Mouse (Mus musculus) kidney, postnatal 0 days (tissue): Measurements from ENCODE around the gene Kcnk13. TPM values are rescaled to one million over a fixed set of nuclear protein-coding genes. Genes with fewer than 3 reads are reported as not detected.
"Not testable (repeated sequence)": the region's sequence is repeated elsewhere in the genome, so short reads cannot be mapped to it uniquely, and the experiment has no call there.

ENCODE experiments used
- ATAC-seq: fragments of 200-750 bp; cut with Nextera tagmentation; replicated peaks from 2 replicates; pipeline ENCODE4 v1.8.0; 2017; ENCODE audit warnings: low read depth, moderate number of reproducible peaks, moderate TSS enrichment, moderate library complexity; ENCODE audit not compliant: low FRiP score
- DNase-seq: peaks from one replicate; pipeline ENCODE4 v3.0.0-alpha.2; 2016; ENCODE audit warnings: low spot score
- H3K27ac ChIP-seq: fragments of 300-500 bp; sonication (generic); 2 replicates; pipeline ENCODE4 v1.5.1; 2014; ENCODE audit warnings: mild to moderate bottlenecking
- H3K27me3 ChIP-seq: fragments of 300-500 bp; sonication (generic); 2 replicates; pipeline ENCODE4 v1.6.1; 2014; ENCODE audit warnings: low read length, mixed read lengths; ENCODE audit not compliant: insufficient read depth
- H3K36me3 ChIP-seq: fragments of 300-500 bp; sonication (generic); 2 replicates; pipeline ENCODE4 v1.6.1; 2014; ENCODE audit warnings: low read length, mixed read lengths; ENCODE audit not compliant: insufficient read depth
- H3K4me1 ChIP-seq: fragments of 300-500 bp; sonication (generic); replicated peaks from 2 replicates; pipeline ENCODE4 v1.6.1; 2014; ENCODE audit warnings: antibody characterized with exemption, low read length, mixed read lengths; ENCODE audit not compliant: insufficient read depth
- H3K4me2 ChIP-seq: fragments of 300-500 bp; sonication (generic); 2 replicates; pipeline ENCODE4 v1.6.1; 2014; ENCODE audit warnings: mild to moderate bottlenecking, low read length, moderate library complexity, mixed read lengths
- H3K4me3 ChIP-seq: fragments of 300-500 bp; sonication (generic); replicated peaks from 2 replicates; pipeline ENCODE4 v1.5.1; 2014; ENCODE audit warnings: low read depth, low read length
- H3K9ac ChIP-seq: fragments of 300-500 bp; sonication (generic); 2 replicates; pipeline ENCODE4 v1.6.1; 2014; ENCODE audit warnings: low read depth, low read length
- H3K9me3 ChIP-seq: fragments of 300-500 bp; sonication (generic); replicated peaks from 2 replicates; pipeline ENCODE4 v1.6.1; 2016; ENCODE audit warnings: low read length, inconsistent platforms, mixed read lengths
- CTCF ChIP-seq: IDR thresholded peaks from 2 replicates; pipeline ENCODE4 v1.5.1; 2016; ENCODE audit warnings: antibody characterized with exemption, low read depth, mild to moderate bottlenecking, moderate library complexity
- WGBS: fragments of 180-500 bp; shearing (Covaris S2); extraction: QIAGEN DNeasy Blood & Tissue Kit; methylation state at CpG from one replicate; pipeline ENCODE4 v1.1.7; 2014; 5-methylcytosine and 5-hydroxymethylcytosine counted together
- polyA plus RNA-seq: library from polyadenylated mRNA; unstranded; fragments of >200 nt; fragmentation: Nextera tagmentation; extraction: Ambion mirVana; gene quantifications from 2 replicates; pipeline ENCODE4 v1.2.1, GENCODE M21; 2015

Gene Kcnk13
- polyA plus RNA-seq, 1 experiment from 2014 or later, result 0.16 TPM

GRCm38 (mm10) chr12:99971205-99971894, 7.1 kb downstream of the Kcnk13 start:
- ATAC-seq, H3K4me3 ChIP-seq, H3K9me3 ChIP-seq, H3K36me3 ChIP-seq, H3K4me2 ChIP-seq, H3K27ac ChIP-seq, H3K9ac ChIP-seq, H3K4me1 ChIP-seq, DNase-seq: not testable (repeated sequence)
- peak; percentile 34; the same call in 1 of the 2 replicates for TF ChIP-seq CTCF
- H3K27me3 ChIP-seq, result peaks cover 24% of the 10 kb centered on the region
- 70% methylated on average over 7 of the region's 7 CpGs for WGBS

GRCm38 (mm10) chr12:99972825-99973224, 8.5 kb downstream of the Kcnk13 start:
- H3K9me3 ChIP-seq, result no peaks in the 10 kb centered on the region
- ATAC-seq, result no peak
- WGBS, result 70% methylated on average over 7 of the region's 7 CpGs

GRCm38 (mm10) chr12:99973659-99974058, 9.4 kb downstream of the Kcnk13 start:
- no peaks in the 10 kb centered on the region for H3K9me3 ChIP-seq
- H3K4me3 ChIP-seq, result no peak overlapping the region
- 82% methylated on average over 1 of the region's 1 CpGs for WGBS
- no peaks in the 10 kb centered on the region for H3K4me1 ChIP-seq
- H3K27me3 ChIP-seq, result peaks cover 4% of the 10 kb centered on the region; the same call in 1 of the 2 replicates
- no peak overlapping the region for H3K27ac ChIP-seq
- no peak for DNase-seq
- no peak overlapping the region for H3K9ac ChIP-seq
- H3K4me2 ChIP-seq, result no peak overlapping the region
- no peak for ATAC-seq
- TF ChIP-seq CTCF, result peak; percentile 43; the same call in 1 of the 2 replicates
- H3K36me3 ChIP-seq, result no peaks in the 10 kb centered on the region

More at GRCm38 (mm10) chr12:99972825-99973224, 8.5 kb downstream of the Kcnk13 start:
- Histone ChIP-seq H3K27ac (no peak overlapping the region), H3K36me3 (no peaks in the 10 kb centered on the region), H3K27me3 (peaks cover 10% of the 10 kb centered on the region), H3K4me2 (no peak overlapping the region), H3K4me1 (no peaks in the 10 kb centered on the region), H3K9ac (no peak overlapping the region), H3K4me3 (no peak overlapping the region)
- 0 out of 2 replicates have a peak, but pooled peaks have one; percentile 13 for TF ChIP-seq CTCF
- DNase-seq, result no peak

- Histone ChIP-seq H3K4me2 (no peak overlapping the region), H3K36me3 (no peaks in the 10 kb centered on the region), H3K9me3 (no peaks in the 10 kb centered on the region), H3K4me1 (no peaks in the 10 kb centered on the region), H3K27ac (no peak overlapping the region), H3K9ac (no peak overlapping the region), H3K4me3 (no peak overlapping the region), H3K27me3 (no peaks in the 10 kb centered on the region)
- ATAC-seq, result no peak
- DNase-seq, result no peak
- no peak for TF ChIP-seq CTCF
- WGBS, result 78% methylated on average over 4 of the region's 4 CpGs
These were observed 15.2 kb downstream of the Kcnk13 start for GRCm38 (mm10) chr12:99979541-99979940.

GRCm38 (mm10) chr12:99986797-99987196, 22.5 kb downstream of the Kcnk13 start:
- no peak overlapping the region for H3K4me3 ChIP-seq
- WGBS, result 89% methylated on average over 5 of the region's 5 CpGs
- H3K36me3 ChIP-seq, result no peaks in the 10 kb centered on the region
- H3K27me3 ChIP-seq, result no peaks in the 10 kb centered on the region
- TF ChIP-seq CTCF, result no peak
- H3K9ac ChIP-seq, result no peak overlapping the region
- DNase-seq (no peak), ATAC-seq (no peak)
- no peak overlapping the region for H3K4me2 ChIP-seq
- H3K9me3 ChIP-seq, result no peaks in the 10 kb centered on the region
- no peaks in the 10 kb centered on the region for H3K4me1 ChIP-seq
- no peak overlapping the region for H3K27ac ChIP-seq

GRCm38 (mm10) chr12:99988144-99988543, 23.8 kb downstream of the Kcnk13 start:
- ATAC-seq, result no peak

More at GRCm38 (mm10) chr12:99988144-99988543, 23.8 kb downstream of the Kcnk13 start:
- H3K9me3 ChIP-seq, result no peaks in the 10 kb centered on the region
- no peaks in the 10 kb centered on the region for H3K4me1 ChIP-seq
- no peak for TF ChIP-seq CTCF
- 65% methylated on average over 2 of the region's 2 CpGs for WGBS
- H3K27ac ChIP-seq, result no peak overlapping the region
- no peaks in the 10 kb centered on the region for H3K27me3 ChIP-seq
- H3K9ac ChIP-seq, result no peak overlapping the region
- no peak overlapping the region for H3K4me2 ChIP-seq
- H3K36me3 ChIP-seq, result no peaks in the 10 kb centered on the region
- no peak for DNase-seq
- H3K4me3 ChIP-seq, result no peak overlapping the region
